Mouse (Mus musculus) lung, postnatal 0 days (tissue): ENCODE results near the gene Ttll9. TPM values are rescaled to one million over a fixed set of nuclear protein-coding genes. Genes with fewer than 3 reads are reported as not detected.

ENCODE experiments used
- ATAC-seq: fragments of 200-750 bp; cut with Nextera tagmentation; 2 replicates; pipeline ENCODE4 v1.8.0; 2017; ENCODE audit warnings: moderate library complexity
- DNase-seq: peaks from one replicate; pipeline ENCODE4 v3.0.0-alpha.2; 2016; ENCODE audit warnings: low spot score
- H3K27ac ChIP-seq: fragments of 300-500 bp; sonication (generic); 2 replicates; pipeline ENCODE4 v1.5.1; 2014; ENCODE audit warnings: antibody characterized with exemption, mild to moderate bottlenecking, low read length, mixed read lengths
- H3K27me3 ChIP-seq: fragments of 300-500 bp; sonication (generic); replicated peaks from 2 replicates; pipeline ENCODE4 v1.6.1; 2014; ENCODE audit warnings: low read length, mixed read lengths; ENCODE audit not compliant: insufficient read depth
- H3K36me3 ChIP-seq: fragments of 300-500 bp; sonication (generic); 2 replicates; pipeline ENCODE4 v1.6.1; 2014; ENCODE audit warnings: low read length, mixed read lengths; ENCODE audit not compliant: insufficient read depth
- H3K4me1 ChIP-seq: fragments of 300-500 bp; sonication (generic); 2 replicates; pipeline ENCODE4 v1.6.1; 2014; ENCODE audit warnings: antibody characterized with exemption, low read depth, low read length, mixed read lengths; ENCODE audit not compliant: insufficient read depth
- H3K4me2 ChIP-seq: fragments of 300-500 bp; sonication (generic); replicated peaks from 2 replicates; pipeline ENCODE4 v1.6.1; 2014; ENCODE audit warnings: low read depth, mild to moderate bottlenecking, low read length, moderate library complexity, mixed read lengths
- H3K4me3 ChIP-seq: fragments of 300-500 bp; sonication (generic); 2 replicates; pipeline ENCODE4 v1.5.1; 2014; ENCODE audit warnings: low read depth, low read length
- H3K9ac ChIP-seq: fragments of 300-500 bp; sonication (generic); replicated peaks from 2 replicates; pipeline ENCODE4 v1.6.1; 2014; ENCODE audit warnings: low read depth, mild to moderate bottlenecking
- H3K9me3 ChIP-seq: fragments of 300-500 bp; sonication (generic); 2 replicates; pipeline ENCODE4 v1.6.1; 2016; ENCODE audit warnings: low read length, mixed read lengths
- CTCF ChIP-seq: IDR thresholded peaks from 2 replicates; pipeline ENCODE4 v1.5.1; 2016; ENCODE audit warnings: antibody characterized with exemption, mild to moderate bottlenecking
- EP300 ChIP-seq: IDR thresholded peaks from 2 replicates; pipeline ENCODE4 v1.6.1; 2016; ENCODE audit warnings: antibody characterized with exemption, mild to moderate bottlenecking, control low read depth
- WGBS: fragments of 180-500 bp; shearing (Covaris S2); extraction: QIAGEN DNeasy Blood & Tissue Kit; methylation state at CpG from one replicate; pipeline ENCODE4 v1.1.7; 2014; 5-methylcytosine and 5-hydroxymethylcytosine counted together
- polyA plus RNA-seq: library from polyadenylated mRNA; unstranded; fragments of >200 nt; fragmentation: Nextera tagmentation; extraction: Ambion mirVana; gene quantifications from 2 replicates; pipeline ENCODE4 v1.2.1, GENCODE M21; 2015

Gene Ttll9
- polyA plus RNA-seq, 1 experiment from 2014 or later: 1.1 TPM

GRCm38 (mm10) chr2:153022855-153023254, 60.6 kb downstream of the Ttll9 start:
- H3K27me3 ChIP-seq: no peaks in the 10 kb centered on the region
- TF ChIP-seq EP300 (no peak), CTCF (no peak)
- H3K9me3 ChIP-seq: no peaks in the 10 kb centered on the region
- H3K36me3 ChIP-seq: no peaks in the 10 kb centered on the region
- no peak overlapping the region for H3K4me3 ChIP-seq
- DNase-seq: no peak
- H3K9ac ChIP-seq: no peak overlapping the region
- no peak for ATAC-seq
- no peaks in the 10 kb centered on the region for H3K4me1 ChIP-seq
- 60% methylated on average over 4 of the region's 4 CpGs for WGBS
- H3K27ac ChIP-seq: no peak overlapping the region
- H3K4me2 ChIP-seq: no peak overlapping the region

DNA sequence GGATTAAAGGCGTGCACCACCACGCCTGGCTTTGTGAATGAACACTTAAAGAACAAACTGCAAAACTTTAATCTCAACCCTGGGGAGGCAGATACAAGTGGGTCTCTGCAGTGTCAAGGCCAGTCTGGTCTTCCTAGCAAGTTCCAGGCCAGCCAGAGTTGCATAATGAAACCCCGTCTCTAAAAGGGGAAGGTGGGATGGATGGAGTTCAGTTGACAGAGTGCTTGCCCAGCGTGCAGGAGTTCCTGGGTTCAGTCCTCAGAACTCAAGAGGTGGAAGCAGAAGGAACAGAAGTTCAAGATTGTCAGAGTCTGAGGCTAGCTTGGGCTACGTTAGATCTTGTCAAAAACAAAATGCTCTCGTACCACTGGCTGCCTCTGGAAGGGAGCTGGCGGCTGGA, 63.8 kb downstream of the Ttll9 start:
- no peak overlapping the region for H3K4me3 ChIP-seq
- TF ChIP-seq CTCF: no peak
- TF ChIP-seq EP300: no peak
- DNase-seq (no peak), ATAC-seq (no peak)
- H3K27me3 ChIP-seq: 0 out of 2 replicates have a peak, but pooled peaks cover 3% of the 10 kb centered on the region
- H3K9me3 ChIP-seq: no peaks in the 10 kb centered on the region
- no peak overlapping the region for H3K4me2 ChIP-seq
- H3K9ac ChIP-seq: no peak overlapping the region
- 70% methylated on average over 7 of the region's 7 CpGs for WGBS
- H3K4me1 ChIP-seq: no peaks in the 10 kb centered on the region
- no peaks in the 10 kb centered on the region for H3K36me3 ChIP-seq
- no peak overlapping the region for H3K27ac ChIP-seq

- no peak overlapping the region for H3K9ac ChIP-seq
- H3K27ac ChIP-seq: no peak overlapping the region
- TF ChIP-seq EP300 (no peak), CTCF (no peak)
- no peaks in the 10 kb centered on the region for H3K4me1 ChIP-seq
- H3K9me3 ChIP-seq: no peaks in the 10 kb centered on the region
- 52% methylated on average over 4 of the region's 4 CpGs for WGBS
- DNase-seq (no peak), ATAC-seq (no peak)
- H3K27me3 ChIP-seq: peaks cover 17% of the 10 kb centered on the region
- no peak overlapping the region for H3K4me3 ChIP-seq
- no peaks in the 10 kb centered on the region for H3K36me3 ChIP-seq
- H3K4me2 ChIP-seq: no peak overlapping the region
These were observed 65.2 kb downstream of the Ttll9 start for GRCm38 (mm10) chr2:153027501-153027900.

DNA sequence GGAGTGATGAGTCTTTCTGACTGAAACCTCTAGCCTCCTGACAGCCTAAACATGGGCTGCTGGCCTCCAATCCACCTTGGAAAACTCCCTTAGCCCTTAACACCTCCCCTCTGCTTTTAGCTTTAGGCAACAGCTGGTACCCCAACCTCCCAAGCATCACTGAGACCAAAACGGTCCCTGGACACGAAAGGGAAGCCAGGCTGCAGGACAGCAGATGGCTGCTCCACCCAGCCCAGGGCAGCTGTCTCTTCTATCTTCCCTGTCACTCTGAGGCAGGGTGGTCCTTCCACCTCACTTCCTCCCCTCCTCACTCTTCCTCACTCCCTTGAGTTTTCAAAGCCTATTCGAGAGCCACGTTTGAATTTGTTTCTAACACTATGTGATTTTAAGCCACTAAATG, 68.1 kb downstream of the Ttll9 start:
- no peak overlapping the region for H3K4me3 ChIP-seq
- ATAC-seq (no peak), DNase-seq (no peak)
- H3K27ac ChIP-seq: no peak overlapping the region
- no peak overlapping the region for H3K4me2 ChIP-seq
- TF ChIP-seq CTCF: no peak
- TF ChIP-seq EP300: no peak
- no peaks in the 10 kb centered on the region for H3K36me3 ChIP-seq
- WGBS: 17% methylated on average over 4 of the region's 4 CpGs
- no peaks in the 10 kb centered on the region for H3K4me1 ChIP-seq
- peaks cover 24% of the 10 kb centered on the region for H3K27me3 ChIP-seq
- H3K9me3 ChIP-seq: no peaks in the 10 kb centered on the region
- H3K9ac ChIP-seq: no peak overlapping the region

- DNase-seq (no peak), ATAC-seq (no peak)
- peak within 1 kb of the TSS; percentile 44 for H3K4me2 ChIP-seq
- no peak within 1 kb of the TSS for H3K27ac ChIP-seq
- H3K9me3 ChIP-seq: no peaks in the 10 kb centered on the region
- no peaks in the 10 kb centered on the region for H3K36me3 ChIP-seq
- H3K27me3 ChIP-seq: peaks cover 24% of the 10 kb centered on the region
- TF ChIP-seq CTCF (no peak), EP300 (no peak)
- no peak within 1 kb of the TSS for H3K9ac ChIP-seq
- H3K4me1 ChIP-seq: no peaks in the 10 kb centered on the region
- H3K4me3 ChIP-seq: peak within 1 kb of the TSS; percentile 24
- 3% methylated on average over 28 of the region's 54 CpGs for WGBS
These were observed 69.1 kb downstream of the Ttll9 start, which contains the start of gene Xkr7 for GRCm38 (mm10) chr2:153031126-153032082. Gene Xkr7, plus strand, starts transcription at chr2:153031852.

GRCm38 (mm10) chr2:153032083-153032842, 70.0 kb downstream of the Ttll9 start:
- peak overlapping the region; percentile 24 for H3K4me3 ChIP-seq
- peak; percentile 81 for DNase-seq

More at GRCm38 (mm10) chr2:153032083-153032842, 70.0 kb downstream of the Ttll9 start:
- TF ChIP-seq EP300 (no peak), CTCF (peak; percentile 38)
- Histone ChIP-seq H3K4me2 (peak overlapping the region; percentile 44), H3K4me1 (no peaks in the 10 kb centered on the region), H3K9me3 (no peaks in the 10 kb centered on the region), H3K27ac (no peak overlapping the region), H3K9ac (no peak overlapping the region), H3K36me3 (no peaks in the 10 kb centered on the region), H3K27me3 (peaks cover 24% of the 10 kb centered on the region)
- WGBS: 2% methylated on average over 38 of the region's 58 CpGs
- peak; percentile 85 for ATAC-seq
